Mouse (Mus musculus): Measurements from ENCODE around the gene F2rl1. TPM values are rescaled to one million over a fixed set of nuclear protein-coding genes. Genes with fewer than 3 reads are reported as not detected.

Gene F2rl1
- polyA plus RNA-seq (2017; shearing (Covaris generic)) = 10 to 100 TPM; 17.0 to 21.0 TPM

DNA sequence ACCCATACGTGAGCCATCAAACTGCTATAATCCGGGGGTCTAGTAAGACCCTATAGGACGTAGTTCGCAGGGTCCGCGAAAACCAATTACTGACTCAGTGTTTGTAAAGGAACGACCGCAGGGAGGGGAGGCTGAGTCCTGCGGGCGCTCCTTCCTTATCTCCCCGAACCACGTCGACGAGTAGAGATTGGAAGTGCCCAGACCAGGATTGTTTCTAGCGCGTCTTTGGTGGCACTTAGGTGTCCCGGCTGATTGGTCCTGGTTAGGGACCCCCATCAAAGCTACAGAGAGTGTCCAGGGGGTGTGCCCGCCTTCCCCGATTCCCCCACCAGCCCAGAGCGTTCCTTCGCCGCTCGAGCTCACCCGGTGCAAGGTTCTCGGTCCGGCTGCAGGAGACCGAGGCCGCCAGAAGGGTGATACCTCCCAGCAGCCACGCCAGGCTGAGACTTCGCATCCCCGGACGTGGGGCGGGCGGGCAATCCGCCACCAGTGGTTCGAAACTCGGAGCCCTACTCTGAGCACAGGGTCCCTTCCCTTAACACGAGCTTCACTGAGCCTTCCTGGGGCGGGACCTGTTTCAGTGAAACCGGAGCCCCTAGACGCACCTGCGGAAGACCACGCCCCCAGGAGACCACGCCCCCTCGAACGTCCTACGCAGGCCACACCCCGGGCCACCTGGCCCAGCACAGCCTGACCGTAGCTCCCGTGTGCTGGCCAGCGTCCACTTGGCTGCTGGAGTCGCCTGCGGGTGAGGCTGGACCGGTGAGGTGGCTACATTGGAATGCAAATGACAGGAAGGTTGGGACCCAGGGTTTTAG lies at the start of gene F2rl1:
F2rl1 (minus strand) TSS at position 554 of the 818 bp plus-strand sequence.
- peak; percentile 40 for ATAC-seq

DNA sequence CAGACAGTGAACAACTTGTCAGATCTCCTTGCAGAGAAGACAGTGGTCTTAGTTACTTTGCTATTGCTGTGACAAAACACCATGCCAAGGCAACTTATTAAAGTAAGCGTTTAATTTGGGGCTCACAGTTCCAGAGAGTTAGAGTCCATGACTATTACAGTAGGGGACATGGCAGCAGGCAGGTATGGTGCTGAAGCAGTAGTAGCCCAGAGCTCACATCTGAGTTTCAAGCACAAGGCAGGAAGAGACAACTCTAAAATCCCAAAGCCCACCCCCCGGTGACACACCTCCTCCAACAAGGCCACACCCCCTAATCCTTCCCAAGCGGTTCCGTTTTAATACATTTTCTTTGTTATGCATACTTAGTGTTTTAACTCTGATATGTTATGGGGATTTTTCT lies 45.9 kb upstream of the F2rl1 start:
- no peak for ATAC-seq

DNA sequence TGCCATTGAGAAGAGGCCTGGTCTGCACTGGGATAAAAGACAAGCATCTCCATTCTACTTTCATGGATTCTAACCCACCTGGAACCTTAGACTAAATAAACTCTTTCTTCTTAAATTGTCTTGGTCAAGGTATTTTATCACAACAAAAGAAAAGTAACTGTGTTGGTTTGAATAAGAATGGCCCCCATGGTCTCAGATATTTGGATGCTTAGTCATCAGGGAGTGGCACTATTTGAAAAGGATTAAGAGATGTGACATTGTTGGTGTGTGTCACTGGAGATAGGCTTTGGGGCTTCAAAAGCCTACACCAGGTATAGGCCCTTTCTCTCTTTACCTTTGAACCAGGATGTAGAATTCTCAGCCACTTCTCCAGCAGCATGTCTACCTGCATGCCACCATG lies 44.3 kb upstream of the F2rl1 start:
- ATAC-seq = no peak

DNA sequence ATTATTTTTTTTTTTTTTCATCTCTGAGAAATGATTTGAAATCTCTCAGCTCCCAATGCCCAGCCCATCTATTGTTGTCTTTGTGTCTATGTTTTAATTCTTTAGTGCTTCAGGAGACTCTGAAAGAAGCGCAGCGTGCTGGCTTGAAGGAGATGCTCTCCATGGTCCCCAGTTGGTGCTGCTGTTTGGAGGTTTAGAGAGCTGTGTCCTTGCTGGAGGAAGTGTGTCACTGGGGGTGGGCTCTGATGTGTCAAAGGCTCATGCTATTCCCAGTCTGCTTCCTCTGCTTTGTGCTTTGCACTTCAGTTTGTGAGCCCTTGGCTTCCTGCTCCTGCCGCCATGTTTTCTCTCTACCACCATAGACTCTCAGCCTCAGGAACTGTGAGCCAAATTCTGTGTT lies 43.3 kb upstream of the F2rl1 start:
- ATAC-seq = no peak

DNA sequence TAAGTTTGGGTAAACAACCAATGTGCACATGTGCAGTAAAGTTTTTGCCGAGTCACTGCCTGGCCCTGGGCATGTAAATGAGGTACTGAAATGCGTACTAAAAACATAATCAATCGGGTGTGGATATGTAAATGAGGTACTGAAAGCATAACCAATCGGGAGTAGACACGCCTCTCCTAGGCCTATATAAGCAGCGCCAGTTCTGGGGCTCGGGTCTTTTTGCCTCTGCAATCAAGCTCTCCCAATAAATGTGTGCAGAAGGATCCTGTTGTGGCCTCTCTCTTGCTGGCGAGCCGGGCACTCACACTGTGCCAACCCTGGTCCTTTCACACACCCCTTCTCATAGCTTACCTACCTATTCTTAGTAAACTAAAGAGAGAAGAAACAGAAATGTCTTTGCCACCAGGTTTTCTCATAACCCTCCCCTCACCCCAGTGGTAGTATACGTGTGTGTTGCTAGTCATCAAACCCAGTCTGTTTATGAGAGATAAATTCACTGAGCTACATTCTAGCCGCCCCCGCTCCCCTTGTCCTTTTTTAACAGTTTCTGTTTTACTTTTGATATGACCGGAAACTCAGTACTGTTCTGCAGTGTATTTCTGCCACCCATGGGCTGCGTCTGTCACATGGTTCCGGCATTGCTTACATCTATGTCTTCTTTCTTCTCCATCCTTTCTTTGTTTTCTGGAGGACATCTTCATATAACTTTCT lies 42.0 kb upstream of the F2rl1 start:
- ATAC-seq = peak; percentile 96

DNA sequence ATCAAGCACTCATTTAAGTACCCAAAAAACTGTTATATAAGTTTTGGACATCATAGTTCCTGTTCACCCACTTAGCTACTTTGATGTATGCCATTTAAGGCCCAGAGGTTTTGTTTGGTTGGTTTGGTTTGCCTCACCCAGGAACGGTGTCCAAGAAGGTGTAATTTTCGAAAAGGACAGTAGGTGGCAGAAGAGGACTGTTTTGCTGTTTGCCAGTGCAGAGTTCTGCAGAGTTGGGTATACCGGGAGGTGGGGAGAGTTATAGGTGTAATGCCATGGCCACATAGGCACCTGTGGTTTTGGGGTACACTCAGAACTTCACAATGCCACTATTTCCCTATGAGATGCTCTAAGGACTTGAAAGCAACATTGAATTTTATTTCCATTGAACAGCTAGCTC lies 38.7 kb upstream of the F2rl1 start:
- peak; percentile 61 for ATAC-seq

DNA sequence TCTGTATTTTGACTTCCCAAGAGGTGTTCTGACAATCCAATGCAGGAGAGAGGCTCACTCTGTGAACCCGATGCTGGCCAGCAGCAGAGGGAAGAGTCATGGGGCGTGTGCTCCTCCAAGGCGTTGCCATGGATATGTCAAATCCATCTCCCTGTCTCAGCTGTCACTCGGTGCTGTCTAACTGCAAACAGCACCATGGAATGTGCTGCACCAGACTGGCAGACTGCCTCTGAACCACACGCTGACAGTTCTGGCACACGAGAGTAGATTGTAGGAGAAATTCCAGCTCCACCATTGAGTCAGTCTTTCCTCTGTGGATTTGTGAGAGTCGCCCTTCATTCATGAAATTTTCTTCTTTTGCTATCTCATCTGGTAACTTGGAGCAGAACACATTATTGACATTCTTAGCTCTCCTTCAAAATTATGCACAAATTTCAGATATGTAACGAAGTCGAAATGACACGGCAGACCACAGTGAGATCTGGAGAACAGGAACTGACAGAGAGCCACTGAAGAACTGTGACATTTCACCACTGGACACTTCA lies 38.1 kb upstream of the F2rl1 start:
- ATAC-seq = no peak

DNA sequence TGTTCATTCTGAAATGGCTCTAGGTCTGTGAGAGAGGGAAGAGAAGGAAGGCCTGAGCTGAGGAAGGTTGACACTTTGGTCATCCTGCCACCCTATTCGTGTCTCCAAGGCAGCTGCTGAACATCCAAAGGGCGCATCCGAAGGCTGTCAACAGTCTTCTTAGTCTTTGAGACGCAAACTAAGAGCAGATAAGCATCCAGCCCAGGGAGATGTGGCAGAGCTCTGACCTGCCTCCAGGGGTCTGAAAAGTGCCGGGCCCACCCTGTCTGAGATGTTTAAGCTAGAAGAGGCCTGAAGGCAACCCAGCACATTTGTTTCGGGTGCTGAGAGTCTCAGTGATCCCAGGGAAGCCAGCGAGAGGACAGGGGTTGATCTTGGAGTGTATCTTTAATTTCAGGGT lies 32.3 kb upstream of the F2rl1 start:
- no peak for ATAC-seq

DNA sequence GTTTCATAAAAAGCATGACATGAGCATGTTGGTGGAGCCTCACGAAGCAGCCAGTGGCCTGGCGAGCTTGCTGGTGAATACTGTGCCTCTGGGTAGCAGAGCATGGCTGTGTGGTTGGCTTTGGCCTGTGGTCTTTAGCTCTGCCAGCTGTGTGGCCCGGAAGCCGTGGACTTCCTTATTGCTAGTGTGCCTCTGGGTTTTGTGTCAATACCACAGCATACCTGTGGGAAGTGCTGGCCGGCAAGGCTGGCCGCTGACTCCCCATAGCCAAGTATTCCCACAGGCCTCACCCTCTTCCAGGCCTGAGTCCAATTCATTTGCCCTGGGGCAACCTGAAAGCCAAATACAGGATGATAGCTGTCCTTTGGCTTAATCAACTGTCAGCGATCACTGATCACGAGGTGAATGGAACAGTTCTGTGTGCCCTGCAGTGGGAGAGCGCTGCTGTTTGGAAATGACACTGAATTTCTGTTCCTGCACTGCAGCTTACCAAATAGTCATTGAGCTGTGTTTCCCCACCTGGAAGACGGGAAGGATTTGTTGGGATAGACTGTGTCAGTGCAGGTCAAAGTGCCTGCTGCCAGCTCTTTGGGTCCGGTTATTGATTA lies 29.0 kb upstream of the F2rl1 start:
- ATAC-seq = no peak

DNA sequence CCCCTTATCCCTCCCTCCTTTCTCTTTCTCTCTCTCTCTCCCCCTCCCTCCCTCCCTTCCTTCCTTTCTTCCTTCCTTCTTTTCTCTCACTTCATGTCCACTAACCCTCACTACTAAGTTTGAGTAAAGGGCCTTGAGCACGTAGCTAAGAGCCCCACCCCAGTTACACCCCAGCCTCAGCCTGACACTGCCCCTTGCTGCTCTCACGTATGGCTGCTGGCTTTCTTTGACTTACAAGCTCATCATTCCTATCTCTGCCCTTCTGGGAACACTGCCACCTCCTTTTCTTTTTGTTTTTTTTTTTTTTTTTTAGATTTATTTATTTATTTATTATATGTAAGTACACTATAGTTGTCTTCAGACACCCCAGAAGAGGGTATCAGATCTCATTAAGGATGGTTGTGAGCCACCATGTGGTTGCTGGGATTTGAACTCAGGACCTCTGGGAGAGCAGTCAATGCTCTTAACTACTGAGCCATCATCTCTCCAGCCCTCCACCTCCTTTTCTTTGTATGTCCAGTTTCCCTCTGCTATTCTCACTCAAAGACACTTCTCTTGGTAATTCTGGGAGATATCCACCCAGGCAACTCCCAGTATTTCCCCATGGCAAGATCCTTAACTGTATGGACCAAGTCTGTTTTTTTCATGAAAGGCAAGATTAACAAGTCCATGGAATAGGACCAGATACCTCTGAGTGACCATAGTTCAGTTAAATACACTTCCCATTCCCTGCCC lies 25.8 kb upstream of the F2rl1 start:
- ATAC-seq = no peak

DNA sequence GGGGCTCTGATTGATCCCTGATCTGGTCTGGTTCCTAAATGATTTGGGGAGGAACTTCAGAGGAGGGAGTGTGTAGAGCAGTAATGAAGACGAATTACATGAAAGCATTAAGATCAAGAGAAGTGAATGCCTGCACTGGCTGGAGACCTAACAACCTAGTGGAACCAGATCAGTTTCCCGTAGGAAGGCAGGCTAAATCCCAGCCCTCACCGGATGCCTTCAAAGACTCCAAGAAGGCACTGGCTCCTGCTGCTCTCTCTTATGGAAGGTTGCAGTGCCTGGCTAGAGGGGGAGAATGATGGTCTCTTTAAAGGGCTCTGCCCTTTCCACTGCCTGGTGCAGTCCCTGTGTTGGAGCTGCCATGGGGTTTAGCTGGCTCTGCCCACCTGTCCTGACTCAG lies 24.4 kb upstream of the F2rl1 start:
- ATAC-seq = no peak

DNA sequence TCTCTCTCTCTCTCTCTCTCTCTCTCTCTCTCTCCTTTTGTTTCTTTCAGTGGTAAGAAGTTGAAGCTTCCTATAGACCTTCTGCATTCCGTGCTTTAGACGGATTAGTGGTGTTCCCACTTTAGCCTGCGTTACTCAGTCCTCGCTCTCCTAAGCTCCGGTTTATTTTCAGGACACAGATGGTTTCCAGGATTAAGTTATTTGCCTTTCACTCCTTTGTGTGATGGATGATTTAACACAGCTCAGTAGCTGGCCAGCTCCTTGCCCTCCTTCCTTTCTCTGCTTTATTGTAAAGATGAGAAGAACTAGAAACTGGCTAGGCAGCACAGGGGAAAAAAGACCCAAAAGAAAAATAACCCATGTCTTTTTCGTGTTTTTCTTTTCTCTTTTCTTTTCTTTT lies 23.8 kb upstream of the F2rl1 start:
- no peak for ATAC-seq

DNA sequence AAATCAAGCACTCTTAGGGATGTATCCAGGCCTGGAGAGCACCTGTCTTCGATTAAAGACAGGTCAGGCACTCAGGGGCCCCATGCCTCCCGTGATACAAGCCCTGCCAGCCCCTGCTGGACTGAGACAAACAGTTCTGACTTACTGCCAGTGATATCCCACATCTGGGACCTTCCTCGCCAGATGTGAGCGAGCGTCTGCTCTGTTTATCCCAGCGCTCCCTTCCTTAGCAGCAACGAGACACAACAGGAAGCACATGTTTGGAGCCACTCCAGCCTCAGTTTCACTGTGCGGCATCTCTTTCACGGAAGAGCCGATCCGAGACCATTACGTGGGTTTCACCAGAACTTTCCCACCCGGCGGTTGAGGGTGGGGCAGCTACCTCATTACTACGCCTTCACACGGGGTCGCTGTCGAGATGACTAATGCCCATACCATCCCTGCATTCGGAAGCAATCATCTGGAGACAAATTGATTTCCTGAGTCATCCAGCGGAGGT lies 23.3 kb upstream of the F2rl1 start:
- peak; percentile 36 for ATAC-seq

DNA sequence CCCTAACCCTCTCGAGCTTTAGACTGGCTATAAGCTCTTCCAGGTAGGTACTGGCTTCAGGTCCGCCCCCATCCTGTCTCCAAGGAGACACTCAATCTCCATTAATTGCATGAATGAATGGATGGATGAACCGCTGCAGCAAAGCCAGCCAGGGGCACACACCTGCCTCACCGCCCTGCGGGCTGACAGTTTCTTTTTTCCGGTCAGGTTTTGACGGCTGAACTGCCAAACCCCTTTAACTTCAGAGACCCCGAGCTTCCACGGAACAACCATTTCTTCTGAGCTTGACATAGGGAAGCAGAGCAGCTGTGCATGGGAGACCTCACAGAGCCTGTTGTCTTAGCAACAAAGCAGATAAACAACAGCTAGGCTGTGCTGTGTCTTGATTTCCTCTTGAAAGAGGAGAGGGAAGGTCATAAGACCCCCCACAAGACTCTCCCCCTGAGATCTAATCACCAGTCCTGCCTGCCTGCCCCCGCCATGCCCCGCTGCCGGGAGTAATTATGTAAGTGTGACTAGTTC lies 22.1 kb upstream of the F2rl1 start:
- no peak for ATAC-seq

DNA sequence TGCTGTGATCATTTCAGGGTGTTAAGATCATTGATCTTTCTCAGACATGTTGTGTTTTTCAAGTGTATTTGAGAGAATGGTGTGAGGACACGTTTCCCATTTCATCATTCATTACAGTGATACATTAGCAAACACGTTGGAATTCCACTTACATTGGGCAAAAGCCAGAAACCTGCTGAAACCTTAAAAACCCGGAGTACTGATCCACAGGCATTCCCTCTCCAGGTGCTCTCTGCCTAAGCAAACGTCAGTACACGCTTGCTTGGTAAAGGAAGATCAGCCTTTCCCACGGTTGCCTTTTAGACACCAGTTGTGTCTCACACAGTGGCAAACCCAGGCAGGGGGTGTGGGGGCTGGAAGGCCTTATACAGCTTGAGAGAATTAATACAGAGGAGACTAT lies 21.2 kb upstream of the F2rl1 start:
- no peak for ATAC-seq

DNA sequence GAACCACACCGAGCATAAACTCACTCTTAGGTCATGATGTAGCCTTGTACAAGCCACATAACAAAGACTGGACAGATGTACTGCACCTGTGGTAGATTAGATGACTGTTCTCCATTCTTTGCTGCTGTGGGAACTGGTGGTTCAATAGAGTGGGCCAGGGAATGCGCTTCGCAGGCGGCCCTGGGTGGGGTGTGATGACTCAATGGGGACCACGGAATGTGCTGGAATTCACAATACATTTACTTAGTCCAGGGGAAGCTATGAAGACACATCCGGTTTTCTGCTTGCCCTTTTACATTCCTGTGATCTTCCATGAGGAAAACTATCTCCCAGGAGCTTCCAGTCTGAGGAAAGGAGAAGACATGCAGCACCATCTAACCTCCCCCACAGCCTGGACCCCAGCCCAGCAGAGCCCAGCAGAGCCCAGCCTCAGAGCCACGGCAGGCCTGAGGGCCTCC lies 20.7 kb upstream of the F2rl1 start:
- no peak for ATAC-seq

DNA sequence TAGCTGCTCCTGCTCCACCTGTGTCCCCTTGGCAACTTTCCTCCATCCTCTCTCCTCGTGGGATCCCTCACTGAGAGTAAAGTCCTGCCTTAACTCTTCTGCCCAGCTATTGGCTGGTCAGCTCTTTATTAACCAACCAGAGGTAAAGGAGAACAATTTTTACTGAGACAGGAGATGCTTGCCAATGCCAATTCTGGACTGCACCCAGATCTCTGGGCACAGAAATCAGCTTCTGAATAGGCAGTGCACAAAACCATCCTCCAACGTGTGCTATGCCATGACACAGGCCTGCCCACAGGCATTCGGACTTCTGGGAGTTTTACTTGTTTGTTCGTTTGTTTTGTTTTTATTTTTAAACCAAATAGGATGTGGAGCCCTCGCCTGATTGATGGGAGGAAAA lies 13.0 kb upstream of the F2rl1 start:
- ATAC-seq = no peak

DNA sequence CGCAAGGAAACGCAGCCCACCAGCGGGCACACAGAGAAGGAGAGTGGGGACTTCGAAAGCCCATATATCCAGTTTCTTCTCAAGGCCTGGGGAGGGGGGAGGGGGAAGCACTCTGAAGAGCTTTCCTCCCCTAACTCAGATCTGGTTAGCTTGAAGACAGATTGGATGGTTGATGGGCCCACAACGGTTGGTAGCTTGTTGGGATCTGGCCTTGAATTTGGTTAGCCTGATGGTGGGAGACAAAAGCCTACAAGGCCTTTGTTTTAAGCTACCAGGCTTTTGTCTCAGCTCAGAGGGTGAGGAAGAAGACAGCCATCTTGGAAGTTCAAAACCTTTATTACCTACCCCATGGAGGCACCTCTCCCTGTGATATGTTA lies 11.1 kb upstream of the F2rl1 start:
- no peak for ATAC-seq

DNA sequence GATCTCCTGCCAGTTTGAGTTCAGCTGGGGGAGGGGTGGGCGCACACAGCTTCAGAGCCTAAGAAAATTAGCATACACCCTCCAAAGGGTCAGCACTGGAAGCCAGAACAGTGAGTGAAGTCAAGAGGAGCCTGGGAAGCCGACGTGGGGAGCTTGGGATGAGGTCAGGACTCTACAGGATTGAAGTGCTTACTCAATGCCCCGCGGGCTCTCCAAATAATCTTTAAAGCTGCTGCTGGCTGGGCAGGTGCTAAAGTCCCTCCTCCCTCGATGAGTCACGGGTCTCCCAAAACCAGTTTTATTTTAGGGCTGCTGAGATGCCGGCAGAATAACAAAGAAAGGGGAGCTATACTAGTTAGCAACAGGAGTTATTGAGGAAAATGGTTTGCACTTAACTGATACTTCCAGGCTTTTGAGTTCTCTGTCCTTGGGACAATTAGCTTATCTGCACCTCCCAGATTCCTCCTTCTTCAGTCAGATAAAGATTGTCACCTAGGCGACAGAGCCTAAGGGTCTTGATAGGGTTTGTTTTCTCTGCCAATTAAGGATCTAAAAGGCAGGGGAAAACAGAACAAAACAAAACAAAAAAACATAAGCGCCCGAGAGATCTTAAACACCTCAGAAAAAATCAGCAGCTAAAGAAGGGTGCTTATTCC lies 10.6 kb upstream of the F2rl1 start:
- no peak for ATAC-seq

DNA sequence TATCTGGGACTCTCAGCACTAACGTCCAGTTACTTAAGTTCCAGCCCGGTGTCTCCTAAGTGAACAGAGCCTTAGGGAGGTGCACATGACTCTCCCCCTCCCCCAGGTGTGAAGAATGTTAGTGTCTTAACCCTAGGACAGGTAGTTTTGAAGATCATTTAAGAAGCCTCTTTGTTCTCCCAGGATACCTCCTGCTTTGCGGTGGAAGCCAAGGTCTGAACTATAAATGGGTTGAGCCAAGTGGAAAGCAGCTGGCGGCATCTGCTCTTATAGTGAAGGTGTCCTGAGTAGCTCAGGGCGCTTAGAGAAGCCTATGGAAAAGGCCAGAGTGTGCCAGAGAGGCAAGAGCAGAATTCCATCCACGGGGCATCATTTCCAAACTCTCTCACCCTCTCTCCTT lies 10.0 kb upstream of the F2rl1 start:
- ATAC-seq = no peak

DNA sequence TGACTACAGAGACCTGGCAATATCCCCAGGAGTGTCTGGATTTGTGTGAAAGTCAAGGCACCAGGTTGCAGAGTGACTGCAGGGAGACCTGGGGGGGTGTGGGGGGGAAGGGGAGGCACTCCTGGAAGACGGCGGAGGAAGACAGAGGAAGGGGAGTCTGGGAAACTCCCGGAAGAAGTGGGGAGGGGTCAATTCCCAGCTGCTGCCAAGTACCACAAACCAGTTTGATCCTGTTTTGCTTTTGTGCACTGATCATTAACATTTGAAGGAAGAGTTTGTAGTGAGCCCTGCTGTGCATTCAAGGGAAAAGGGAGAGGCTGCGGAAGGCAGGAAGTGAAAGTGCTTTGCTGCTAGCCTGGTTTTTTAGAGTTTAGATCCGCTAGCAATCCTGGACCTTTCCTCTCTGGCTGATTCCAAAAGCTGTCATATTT lies 9.1 kb upstream of the F2rl1 start:
- ATAC-seq = no peak

DNA sequence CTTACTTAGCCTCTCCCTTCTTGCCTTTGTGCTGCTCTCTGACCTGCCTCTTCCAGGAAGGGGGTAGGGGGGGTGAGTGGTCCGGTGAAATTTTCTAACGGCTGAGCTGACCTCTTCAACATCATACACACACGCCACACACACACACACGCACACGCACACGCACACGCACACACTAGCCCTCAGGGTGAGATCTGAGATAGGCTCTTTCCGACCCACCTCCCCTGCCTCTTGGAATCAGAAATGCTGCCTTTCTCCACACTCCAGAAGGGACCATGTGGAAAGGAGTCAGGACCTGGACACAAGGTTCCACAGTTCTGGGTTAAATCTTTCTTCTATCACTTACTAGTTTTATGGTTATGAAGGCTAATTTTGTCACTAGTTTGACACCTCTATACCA lies 8.6 kb upstream of the F2rl1 start:
- no peak for ATAC-seq

All from activated CD4-positive, CD25-positive, alpha-beta regulatory T cell, adult 4 months (primary cell).